Mouse (Mus musculus): ENCODE data around the gene Rhbdl1. TPM values are rescaled to one million over a fixed set of nuclear protein-coding genes. Genes with fewer than 3 reads are reported as not detected.
A peak's percentile ranks its signal among the peaks of the same experiment; 100 is the strongest.

Rhbdl1 gene
- polyA plus RNA-seq, 1 experiment from 2014 or later = 1.6 TPM

GRCm38 (mm10) chr17:25802825-25803517 is 34.1 kb downstream of the Rhbdl1 start:
- DNase-seq (ENCODE audit: low spot score) (no peak), ATAC-seq (replicated peaks; ENCODE audit: low FRiP score) (no peak)
- Histone ChIP-seq H3K27ac (ENCODE audit: low read depth, low read length) (no peak overlapping the region), H3K36me3 (ENCODE audit: control insufficient read depth, insufficient read depth, low read length) (no peaks in the 10 kb centered on the region), H3K4me1 (replicated peaks; ENCODE audit: control insufficient read depth, insufficient read depth, low read length) (no peaks in the 10 kb centered on the region), H3K9ac (ENCODE audit: low read depth, low read length) (no peak overlapping the region), H3K4me2 (no peak overlapping the region), H3K4me3 (ENCODE audit: low read depth, low read length) (no peak overlapping the region), H3K9me3 (ENCODE audit: control insufficient read depth, low read length) (no peaks in the 10 kb centered on the region), H3K27me3 (replicated peaks; ENCODE audit: control insufficient read depth, insufficient read depth, low read length) (peaks cover 12% of the 10 kb centered on the region)
- WGBS = 11% methylated on average over 10 of the region's 10 CpGs

GRCm38 (mm10) chr17:25801029-25801428 is 36.1 kb downstream of the Rhbdl1 start:
- peak; percentile 38 for ATAC-seq (replicated peaks; ENCODE audit: low FRiP score)
- 5% methylated on average over 6 of the region's 6 CpGs for WGBS
- Histone ChIP-seq H3K27ac (ENCODE audit: low read depth, low read length) (no peak overlapping the region), H3K4me1 (replicated peaks; ENCODE audit: control insufficient read depth, insufficient read depth, low read length) (peaks cover 8% of the 10 kb centered on the region; the same call in 1 of the 2 replicates), H3K36me3 (ENCODE audit: control insufficient read depth, insufficient read depth, low read length) (no peaks in the 10 kb centered on the region), H3K9ac (ENCODE audit: low read depth, low read length) (no peak overlapping the region), H3K4me3 (ENCODE audit: low read depth, low read length) (no peak overlapping the region), H3K27me3 (replicated peaks; ENCODE audit: control insufficient read depth, insufficient read depth, low read length) (peaks cover 7% of the 10 kb centered on the region), H3K4me2 (no peak overlapping the region), H3K9me3 (ENCODE audit: control insufficient read depth, low read length) (no peaks in the 10 kb centered on the region)
- DNase-seq (ENCODE audit: low spot score) = no peak

GRCm38 (mm10) chr17:25796951-25797369 is 40.1 kb downstream of the Rhbdl1 start, which contains the start of gene Metrn:
Gene Metrn (minus strand): TSS chr17:25797136.
- no peak within 1 kb of the TSS for H3K27ac ChIP-seq (ENCODE audit: low read depth, low read length)
- H3K4me3 ChIP-seq (ENCODE audit: low read depth, low read length) = peak within 1 kb of the TSS; percentile 73
- no peaks in the 10 kb centered on the region; the same call in 1 of the 2 replicates for H3K27me3 ChIP-seq (replicated peaks; ENCODE audit: control insufficient read depth, insufficient read depth, low read length)
- peak within 1 kb of the TSS; percentile 98 for H3K4me2 ChIP-seq
- H3K9me3 ChIP-seq (ENCODE audit: control insufficient read depth, low read length) = no peaks in the 10 kb centered on the region
- peak; percentile 82 for ATAC-seq (replicated peaks; ENCODE audit: low FRiP score)
- peak within 1 kb of the TSS; percentile 71 for H3K9ac ChIP-seq (ENCODE audit: low read depth, low read length)
- DNase-seq (ENCODE audit: low spot score) = peak; percentile 91
- no peaks in the 10 kb centered on the region for H3K36me3 ChIP-seq (ENCODE audit: control insufficient read depth, insufficient read depth, low read length)
- whole genome bisulfite sequencing = under 1% methylated on average over 35 of the region's 35 CpGs
- peaks cover 23% of the 10 kb centered on the region for H3K4me1 ChIP-seq (replicated peaks; ENCODE audit: control insufficient read depth, insufficient read depth, low read length)

GRCm38 (mm10) chr17:25796211-25796771 is 40.8 kb downstream of the Rhbdl1 start:
- Histone ChIP-seq H3K4me2 (peak overlapping the region; percentile 98), H3K9me3 (ENCODE audit: control insufficient read depth, low read length) (no peaks in the 10 kb centered on the region), H3K27me3 (replicated peaks; ENCODE audit: control insufficient read depth, insufficient read depth, low read length) (no peaks in the 10 kb centered on the region; the same call in 1 of the 2 replicates), H3K4me1 (replicated peaks; ENCODE audit: control insufficient read depth, insufficient read depth, low read length) (peaks cover 26% of the 10 kb centered on the region), H3K9ac (ENCODE audit: low read depth, low read length) (peak overlapping the region; percentile 71), H3K36me3 (ENCODE audit: control insufficient read depth, insufficient read depth, low read length) (no peaks in the 10 kb centered on the region), H3K4me3 (ENCODE audit: low read depth, low read length) (peak overlapping the region; percentile 73), H3K27ac (ENCODE audit: low read depth, low read length) (no peak overlapping the region)
- peak; percentile 46 for DNase-seq (ENCODE audit: low spot score)
- 0 out of 2 replicates have a peak, but pooled peaks have one; percentile 1 for ATAC-seq (replicated peaks; ENCODE audit: low FRiP score)
- WGBS = 2% methylated on average over 37 of the region's 37 CpGs

- H3K4me3 ChIP-seq (ENCODE audit: low read depth, low read length) = peak within 1 kb of the TSS; percentile 73
- H3K4me2 ChIP-seq = peak within 1 kb of the TSS; percentile 98
- no peak for ATAC-seq (replicated peaks; ENCODE audit: low FRiP score)
- H3K4me1 ChIP-seq (replicated peaks; ENCODE audit: control insufficient read depth, insufficient read depth, low read length) = peaks cover 32% of the 10 kb centered on the region
- H3K9me3 ChIP-seq (ENCODE audit: control insufficient read depth, low read length) = no peaks in the 10 kb centered on the region
- H3K36me3 ChIP-seq (ENCODE audit: control insufficient read depth, insufficient read depth, low read length) = no peaks in the 10 kb centered on the region
- peak within 1 kb of the TSS; percentile 71 for H3K9ac ChIP-seq (ENCODE audit: low read depth, low read length)
- H3K27ac ChIP-seq (ENCODE audit: low read depth, low read length) = no peak within 1 kb of the TSS
- WGBS = 29% methylated on average over 6 of the region's 6 CpGs
- no peaks in the 10 kb centered on the region for H3K27me3 ChIP-seq (replicated peaks; ENCODE audit: control insufficient read depth, insufficient read depth, low read length)
- no peak for DNase-seq (ENCODE audit: low spot score)
Observed at GRCm38 (mm10) chr17:25795609-25796092, 41.4 kb downstream of the Rhbdl1 start, which contains the start of gene AC134908.4. Gene AC134908.4 (minus strand): TSS chr17:25795659.

- ATAC-seq (replicated peaks; ENCODE audit: low FRiP score) = no peak
- Histone ChIP-seq H3K27ac (ENCODE audit: low read depth, low read length) (no peak overlapping the region), H3K9ac (ENCODE audit: low read depth, low read length) (no peak overlapping the region), H3K27me3 (replicated peaks; ENCODE audit: control insufficient read depth, insufficient read depth, low read length) (no peaks in the 10 kb centered on the region), H3K4me1 (replicated peaks; ENCODE audit: control insufficient read depth, insufficient read depth, low read length) (peaks cover 33% of the 10 kb centered on the region), H3K4me2 (peak overlapping the region; percentile 98; the same call in 1 of the 2 replicates), H3K4me3 (ENCODE audit: low read depth, low read length) (peak overlapping the region; percentile 73; the same call in 1 of the 2 replicates), H3K36me3 (ENCODE audit: control insufficient read depth, insufficient read depth, low read length) (no peaks in the 10 kb centered on the region), H3K9me3 (ENCODE audit: control insufficient read depth, low read length) (no peaks in the 10 kb centered on the region)
- 87% methylated on average over 17 of the region's 17 CpGs for WGBS
- DNase-seq (ENCODE audit: low spot score) = no peak
Observed at GRCm38 (mm10) chr17:25794998-25795397, 42.1 kb downstream of the Rhbdl1 start.

- no peak overlapping the region for H3K27ac ChIP-seq (ENCODE audit: low read depth, low read length)
- H3K27me3 ChIP-seq (replicated peaks; ENCODE audit: control insufficient read depth, insufficient read depth, low read length) = no peaks in the 10 kb centered on the region
- no peak overlapping the region for H3K9ac ChIP-seq (ENCODE audit: low read depth, low read length)
- no peak overlapping the region for H3K4me2 ChIP-seq
- WGBS = 90% methylated on average over 13 of the region's 13 CpGs
- DNase-seq (ENCODE audit: low spot score) = no peak
- peaks cover 33% of the 10 kb centered on the region for H3K4me1 ChIP-seq (replicated peaks; ENCODE audit: control insufficient read depth, insufficient read depth, low read length)
- no peak overlapping the region for H3K4me3 ChIP-seq (ENCODE audit: low read depth, low read length)
- no peaks in the 10 kb centered on the region for H3K36me3 ChIP-seq (ENCODE audit: control insufficient read depth, insufficient read depth, low read length)
- ATAC-seq (replicated peaks; ENCODE audit: low FRiP score) = no peak
- H3K9me3 ChIP-seq (ENCODE audit: control insufficient read depth, low read length) = no peaks in the 10 kb centered on the region
Observed at GRCm38 (mm10) chr17:25794197-25794596, 42.9 kb downstream of the Rhbdl1 start.

GRCm38 (mm10) chr17:25792615-25793014 is 44.5 kb downstream of the Rhbdl1 start, which contains the start of gene Fam173a:
Gene Fam173a (minus strand): TSS chr17:25792901.
- peak; percentile 46; the same call in 1 of the 2 replicates for ATAC-seq (replicated peaks; ENCODE audit: low FRiP score)
- Histone ChIP-seq H3K4me1 (replicated peaks; ENCODE audit: control insufficient read depth, insufficient read depth, low read length) (peaks cover 32% of the 10 kb centered on the region), H3K27ac (ENCODE audit: low read depth, low read length) (peak within 1 kb of the TSS; percentile 94), H3K4me2 (peak within 1 kb of the TSS; percentile 82), H3K4me3 (ENCODE audit: low read depth, low read length) (peak within 1 kb of the TSS; percentile 85), H3K27me3 (replicated peaks; ENCODE audit: control insufficient read depth, insufficient read depth, low read length) (no peaks in the 10 kb centered on the region), H3K9ac (ENCODE audit: low read depth, low read length) (peak within 1 kb of the TSS; percentile 81), H3K36me3 (ENCODE audit: control insufficient read depth, insufficient read depth, low read length) (no peaks in the 10 kb centered on the region; the same call in 1 of the 2 replicates), H3K9me3 (ENCODE audit: control insufficient read depth, low read length) (no peaks in the 10 kb centered on the region)
- DNase-seq (ENCODE audit: low spot score) = peak; percentile 71
- WGBS = 1% methylated on average over 14 of the region's 14 CpGs

Measured in liver, embryonic 11.5 days (tissue).